Mouse (Mus musculus): ENCODE results near the gene Dlx1. TPM values are rescaled to one million over a fixed set of nuclear protein-coding genes. Genes with fewer than 3 reads are reported as not detected.
A peak's percentile ranks its signal among the peaks of the same experiment; 100 is the strongest.

The Dlx1 gene
- polyA plus RNA-seq (2015; fragmentation: Nextera tagmentation; extraction: Ambion mirVana): 0.24 and 0.34 TPM in 2 replicates

- H3K27me3 ChIP-seq (ENCODE audit: control insufficient read depth, insufficient read depth, low read depth, low read length): peaks cover 94% of the 10 kb centered on the region
- peak within 1 kb of the TSS; percentile 87 for H3K4me2 ChIP-seq (ENCODE audit: low read depth, low read length)
- H3K27ac ChIP-seq (ENCODE audit: low read length): no peak within 1 kb of the TSS
- H3K9ac ChIP-seq (ENCODE audit: low read length): no peak within 1 kb of the TSS
- no peaks in the 10 kb centered on the region for H3K9me3 ChIP-seq (ENCODE audit: control insufficient read depth, low read length)
- peak within 1 kb of the TSS; percentile 52 for H3K4me3 ChIP-seq (ENCODE audit: low read length)
- ATAC-seq (ENCODE audit: low read depth): no peak
- no peaks in the 10 kb centered on the region for H3K36me3 ChIP-seq (ENCODE audit: control insufficient read depth, insufficient read depth, low read length)
- WGBS: 2% methylated on average over 26 of the region's 26 CpGs
- H3K4me1 ChIP-seq (replicated peaks; ENCODE audit: control insufficient read depth, insufficient read depth, low read length): peaks cover 14% of the 10 kb centered on the region
Measured at GRCm38 (mm10) chr2:71528014-71528713, at the start of gene Dlx1. TSS of gene Dlx1 (plus strand) at chr2:71528113.

- Histone ChIP-seq H3K9me3 (ENCODE audit: control insufficient read depth, low read length) (no peaks in the 10 kb centered on the region), H3K27me3 (ENCODE audit: control insufficient read depth, insufficient read depth, low read depth, low read length) (no peaks in the 10 kb centered on the region), H3K36me3 (ENCODE audit: control insufficient read depth, insufficient read depth, low read length) (no peaks in the 10 kb centered on the region), H3K4me1 (replicated peaks; ENCODE audit: control insufficient read depth, insufficient read depth, low read length) (no peaks in the 10 kb centered on the region), H3K4me3 (ENCODE audit: low read length) (no peak overlapping the region), H3K9ac (ENCODE audit: low read length) (no peak overlapping the region), H3K27ac (ENCODE audit: low read length) (no peak overlapping the region), H3K4me2 (ENCODE audit: low read depth, low read length) (no peak overlapping the region)
- no peak for ATAC-seq (ENCODE audit: low read depth)
- 17% methylated on average over 7 of the region's 7 CpGs for WGBS
Measured at GRCm38 (mm10) chr2:71479917-71480316, 48.0 kb upstream of the Dlx1 start.

- Histone ChIP-seq H3K4me1 (replicated peaks; ENCODE audit: control insufficient read depth, insufficient read depth, low read length) (no peaks in the 10 kb centered on the region), H3K9me3 (ENCODE audit: control insufficient read depth, low read length) (no peaks in the 10 kb centered on the region), H3K4me3 (ENCODE audit: low read length) (no peak overlapping the region), H3K4me2 (ENCODE audit: low read depth, low read length) (no peak overlapping the region), H3K9ac (ENCODE audit: low read length) (no peak overlapping the region), H3K27ac (ENCODE audit: low read length) (no peak overlapping the region), H3K27me3 (ENCODE audit: control insufficient read depth, insufficient read depth, low read depth, low read length) (no peaks in the 10 kb centered on the region), H3K36me3 (ENCODE audit: control insufficient read depth, insufficient read depth, low read length) (no peaks in the 10 kb centered on the region)
- 72% methylated on average over 6 of the region's 6 CpGs for WGBS
- no peak for ATAC-seq (ENCODE audit: low read depth)
Measured at GRCm38 (mm10) chr2:71481825-71482224, 46.1 kb upstream of the Dlx1 start.

GRCm38 (mm10) chr2:71483046-71483716 is 44.7 kb upstream of the Dlx1 start:
- Histone ChIP-seq H3K27ac (ENCODE audit: low read length) (no peak overlapping the region), H3K9ac (ENCODE audit: low read length) (no peak overlapping the region), H3K4me2 (ENCODE audit: low read depth, low read length) (no peak overlapping the region), H3K4me3 (ENCODE audit: low read length) (no peak overlapping the region), H3K36me3 (ENCODE audit: control insufficient read depth, insufficient read depth, low read length) (no peaks in the 10 kb centered on the region), H3K9me3 (ENCODE audit: control insufficient read depth, low read length) (no peaks in the 10 kb centered on the region), H3K4me1 (replicated peaks; ENCODE audit: control insufficient read depth, insufficient read depth, low read length) (no peaks in the 10 kb centered on the region), H3K27me3 (ENCODE audit: control insufficient read depth, insufficient read depth, low read depth, low read length) (no peaks in the 10 kb centered on the region)
- WGBS: 60% methylated on average over 10 of the region's 10 CpGs
- no peak for ATAC-seq (ENCODE audit: low read depth)

- no peak overlapping the region for H3K27ac ChIP-seq (ENCODE audit: low read length)
- 72% methylated on average over 5 of the region's 5 CpGs for WGBS
- H3K4me3 ChIP-seq (ENCODE audit: low read length): no peak overlapping the region
- no peaks in the 10 kb centered on the region for H3K36me3 ChIP-seq (ENCODE audit: control insufficient read depth, insufficient read depth, low read length)
- H3K27me3 ChIP-seq (ENCODE audit: control insufficient read depth, insufficient read depth, low read depth, low read length): no peaks in the 10 kb centered on the region
- no peaks in the 10 kb centered on the region for H3K4me1 ChIP-seq (replicated peaks; ENCODE audit: control insufficient read depth, insufficient read depth, low read length)
- no peak overlapping the region for H3K9ac ChIP-seq (ENCODE audit: low read length)
- H3K4me2 ChIP-seq (ENCODE audit: low read depth, low read length): no peak overlapping the region
- ATAC-seq (ENCODE audit: low read depth): no peak
- H3K9me3 ChIP-seq (ENCODE audit: control insufficient read depth, low read length): no peaks in the 10 kb centered on the region
Measured at GRCm38 (mm10) chr2:71483717-71484066, 44.2 kb upstream of the Dlx1 start.

- no peaks in the 10 kb centered on the region for H3K36me3 ChIP-seq (ENCODE audit: control insufficient read depth, insufficient read depth, low read length)
- H3K27ac ChIP-seq (ENCODE audit: low read length): no peak overlapping the region
- H3K4me3 ChIP-seq (ENCODE audit: low read length): no peak overlapping the region
- no peak overlapping the region for H3K4me2 ChIP-seq (ENCODE audit: low read depth, low read length)
- H3K27me3 ChIP-seq (ENCODE audit: control insufficient read depth, insufficient read depth, low read depth, low read length): no peaks in the 10 kb centered on the region
- H3K9ac ChIP-seq (ENCODE audit: low read length): no peak overlapping the region
- no peaks in the 10 kb centered on the region for H3K4me1 ChIP-seq (replicated peaks; ENCODE audit: control insufficient read depth, insufficient read depth, low read length)
- no peak for ATAC-seq (ENCODE audit: low read depth)
- no peaks in the 10 kb centered on the region for H3K9me3 ChIP-seq (ENCODE audit: control insufficient read depth, low read length)
Measured at GRCm38 (mm10) chr2:71491295-71491694, 36.6 kb upstream of the Dlx1 start.

GRCm38 (mm10) chr2:71493161-71493683 is 34.7 kb upstream of the Dlx1 start:
- 46% methylated on average over 12 of the region's 12 CpGs for WGBS
- Histone ChIP-seq H3K27me3 (ENCODE audit: control insufficient read depth, insufficient read depth, low read depth, low read length) (no peaks in the 10 kb centered on the region), H3K36me3 (ENCODE audit: control insufficient read depth, insufficient read depth, low read length) (no peaks in the 10 kb centered on the region), H3K4me3 (ENCODE audit: low read length) (no peak overlapping the region), H3K4me1 (replicated peaks; ENCODE audit: control insufficient read depth, insufficient read depth, low read length) (no peaks in the 10 kb centered on the region), H3K9me3 (ENCODE audit: control insufficient read depth, low read length) (no peaks in the 10 kb centered on the region), H3K4me2 (ENCODE audit: low read depth, low read length) (no peak overlapping the region), H3K9ac (ENCODE audit: low read length) (no peak overlapping the region), H3K27ac (ENCODE audit: low read length) (no peak overlapping the region)
- ATAC-seq (ENCODE audit: low read depth): no peak

GRCm38 (mm10) chr2:71494503-71494902 is 33.4 kb upstream of the Dlx1 start:
- no peaks in the 10 kb centered on the region for H3K4me1 ChIP-seq (replicated peaks; ENCODE audit: control insufficient read depth, insufficient read depth, low read length)
- no peak overlapping the region for H3K4me2 ChIP-seq (ENCODE audit: low read depth, low read length)
- H3K36me3 ChIP-seq (ENCODE audit: control insufficient read depth, insufficient read depth, low read length): no peaks in the 10 kb centered on the region
- H3K27ac ChIP-seq (ENCODE audit: low read length): no peak overlapping the region
- WGBS: 58% methylated on average over 10 of the region's 10 CpGs
- no peak for ATAC-seq (ENCODE audit: low read depth)
- no peaks in the 10 kb centered on the region for H3K27me3 ChIP-seq (ENCODE audit: control insufficient read depth, insufficient read depth, low read depth, low read length)
- no peak overlapping the region for H3K4me3 ChIP-seq (ENCODE audit: low read length)
- no peaks in the 10 kb centered on the region for H3K9me3 ChIP-seq (ENCODE audit: control insufficient read depth, low read length)
- no peak overlapping the region for H3K9ac ChIP-seq (ENCODE audit: low read length)

- Histone ChIP-seq H3K36me3 (ENCODE audit: control insufficient read depth, insufficient read depth, low read length) (no peaks in the 10 kb centered on the region), H3K27me3 (ENCODE audit: control insufficient read depth, insufficient read depth, low read depth, low read length) (no peaks in the 10 kb centered on the region), H3K9me3 (ENCODE audit: control insufficient read depth, low read length) (no peaks in the 10 kb centered on the region), H3K4me3 (ENCODE audit: low read length) (no peak overlapping the region), H3K27ac (ENCODE audit: low read length) (no peak overlapping the region), H3K4me1 (replicated peaks; ENCODE audit: control insufficient read depth, insufficient read depth, low read length) (no peaks in the 10 kb centered on the region), H3K4me2 (ENCODE audit: low read depth, low read length) (no peak overlapping the region), H3K9ac (ENCODE audit: low read length) (no peak overlapping the region)
- WGBS: 12% methylated on average over 4 of the region's 4 CpGs
- no peak for ATAC-seq (ENCODE audit: low read depth)
Measured at GRCm38 (mm10) chr2:71494971-71495370, 32.9 kb upstream of the Dlx1 start.
